Mouse (Mus musculus) heart, embryonic 14.5 days (tissue): ENCODE results near the gene Jak1. TPM values are rescaled to one million over a fixed set of nuclear protein-coding genes. Genes with fewer than 3 reads are reported as not detected.

Experiments used
- ATAC-seq: fragments of 200-750 bp; cut with Nextera tagmentation; 2 replicates; pipeline ENCODE4 v1.8.0; 2017; ENCODE audit warnings: low read depth, moderate TSS enrichment; ENCODE audit not compliant: insufficient number of reproducible peaks, insufficient read depth, low FRiP score
- H3K27ac ChIP-seq, 2 experiments: fragments of 200-500 bp in 1 of 2; fragments of 300-500 bp in 1 of 2; sonication (generic) in 1 of 2; replicated peaks in 1 of 2; 2 replicates each; pipeline ENCODE4 v1.5.1; 2012 to 2014; ENCODE audit warnings: low read depth in 2 of 2, low read length in 2 of 2, control low read depth in 1 of 2, mild to moderate bottlenecking in 1 of 2, mixed read lengths in 1 of 2; ENCODE audit not compliant: control insufficient read depth in 1 of 2, insufficient read depth in 1 of 2
- H3K27me3 ChIP-seq: fragments of 300-500 bp; sonication (generic); 2 replicates; pipeline ENCODE4 v1.6.1; 2014; ENCODE audit warnings: mild to moderate bottlenecking, low read length, control low read depth; ENCODE audit not compliant: control insufficient read depth, insufficient read depth
- H3K36me3 ChIP-seq: fragments of 300-500 bp; sonication (generic); 2 replicates; pipeline ENCODE4 v1.6.1; 2014; ENCODE audit warnings: mild to moderate bottlenecking, control low read depth, low read length, mixed read lengths; ENCODE audit not compliant: control insufficient read depth, insufficient read depth
- H3K4me1 ChIP-seq, 2 experiments: fragments of 200-500 bp in 1 of 2; fragments of 300-500 bp in 1 of 2; sonication (generic) in 1 of 2; 2 replicates each; pipeline ENCODE4 v1.6.1; 2012 to 2014; ENCODE audit warnings: low read length in 2 of 2, control low read depth in 1 of 2, mixed read lengths in 1 of 2; ENCODE audit not compliant: control insufficient read depth in 2 of 2, insufficient read depth in 2 of 2
- H3K4me2 ChIP-seq: fragments of 300-500 bp; sonication (generic); 2 replicates; pipeline ENCODE4 v1.6.1; 2014; ENCODE audit warnings: mild to moderate bottlenecking, low read length
- H3K4me3 ChIP-seq, 2 experiments: fragments of 200-500 bp in 1 of 2; fragments of 300-500 bp in 1 of 2; sonication (generic) in 1 of 2; 2 replicates each; pipeline ENCODE4 v1.5.1; 2012 to 2014; ENCODE audit warnings: low read length in 2 of 2, mild to moderate bottlenecking in 2 of 2, control low read depth in 1 of 2, low read depth in 1 of 2, moderate library complexity in 1 of 2; ENCODE audit not compliant: control insufficient read depth in 1 of 2, insufficient read depth in 1 of 2
- H3K9ac ChIP-seq: fragments of 300-500 bp; sonication (generic); 2 replicates; pipeline ENCODE4 v1.6.1; 2014; ENCODE audit warnings: mild to moderate bottlenecking, low read length
- H3K9me3 ChIP-seq: fragments of 300-500 bp; sonication (generic); 2 replicates; pipeline ENCODE4 v1.6.1; 2016; ENCODE audit warnings: low read length, control low read depth; ENCODE audit not compliant: control insufficient read depth
- WGBS: fragments of 180-500 bp; shearing (Covaris S2); extraction: QIAGEN DNeasy Blood & Tissue Kit; methylation state at CpG from one replicate; pipeline ENCODE4 v1.1.7; 2014; 5-methylcytosine and 5-hydroxymethylcytosine counted together
- polyA plus RNA-seq: library from polyadenylated mRNA; unstranded; fragments of >200 nt; fragmentation: Nextera tagmentation; extraction: Ambion mirVana; gene quantifications from 2 replicates; pipeline ENCODE4 v1.2.1, GENCODE M21; 2014

Gene Jak1
- polyA plus RNA-seq, 1 experiment from 2014 or later: 67.1 TPM

DNA sequence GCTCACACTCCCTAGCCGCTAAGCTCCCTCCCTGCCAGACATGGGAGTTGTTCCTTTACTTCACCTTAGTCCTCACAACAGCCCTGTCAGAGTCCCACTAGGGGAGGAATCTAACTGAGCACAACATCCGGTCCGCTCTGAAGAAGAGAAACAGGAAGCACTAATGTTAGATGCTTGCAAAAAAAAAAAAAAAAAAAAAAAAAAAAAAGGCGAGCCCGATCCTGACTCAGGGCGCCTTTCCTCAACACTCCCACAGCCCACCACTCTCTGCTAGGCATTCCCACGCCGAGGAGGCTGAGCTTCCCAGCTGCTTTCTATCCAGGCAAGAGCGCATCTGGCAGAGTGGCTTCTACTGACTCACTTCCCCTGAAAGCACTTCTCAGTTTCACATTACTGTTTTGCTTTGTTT, 82.5 kb downstream of the Jak1 start:
- Histone ChIP-seq H3K27me3 (no peaks in the 10 kb centered on the region), H3K9me3 (no peaks in the 10 kb centered on the region), H3K36me3 (peaks cover 59% of the 10 kb centered on the region), H3K4me3 (no peak overlapping the region), H3K4me1 (peaks cover 9 to 26% of the 10 kb centered on the region in 2 experiments), H3K4me2 (no peak overlapping the region), H3K9ac (no peak overlapping the region), H3K27ac (peak overlapping the region; percentile 57 to 66; a peak in 3 of 4 replicates)
- 46% methylated on average over 9 of the region's 9 CpGs for WGBS
- ATAC-seq: no peak

DNA sequence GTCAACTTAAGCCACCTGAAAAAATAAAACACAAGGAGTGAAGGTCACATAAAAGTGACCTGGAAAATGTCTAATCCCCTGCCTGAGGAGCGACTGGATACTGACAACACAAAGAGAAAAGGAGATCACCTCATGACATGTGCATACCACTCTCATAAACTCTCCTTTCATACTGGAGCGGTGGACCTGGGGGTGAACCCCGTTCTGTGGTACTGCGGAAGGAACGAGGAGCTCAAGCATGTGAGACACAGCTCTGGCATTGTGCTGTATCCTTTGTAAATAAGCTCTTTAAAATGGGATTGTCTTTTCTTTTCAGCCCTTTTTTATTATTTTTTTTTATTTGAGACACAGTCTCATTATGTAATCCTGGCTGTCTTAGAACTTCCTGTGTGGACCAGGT, 84.4 kb downstream of the Jak1 start:
- no peak for ATAC-seq
- no peak overlapping the region for H3K9ac ChIP-seq
- H3K4me1 ChIP-seq: peaks cover 14 to 32% of the 10 kb centered on the region in 2 experiments
- no peak overlapping the region for H3K4me2 ChIP-seq
- no peaks in the 10 kb centered on the region for H3K27me3 ChIP-seq
- peaks cover 51% of the 10 kb centered on the region for H3K36me3 ChIP-seq
- no peak overlapping the region for H3K27ac ChIP-seq
- WGBS: 54% methylated on average over 5 of the region's 5 CpGs
- no peaks in the 10 kb centered on the region for H3K9me3 ChIP-seq
- H3K4me3 ChIP-seq: no peak overlapping the region

DNA sequence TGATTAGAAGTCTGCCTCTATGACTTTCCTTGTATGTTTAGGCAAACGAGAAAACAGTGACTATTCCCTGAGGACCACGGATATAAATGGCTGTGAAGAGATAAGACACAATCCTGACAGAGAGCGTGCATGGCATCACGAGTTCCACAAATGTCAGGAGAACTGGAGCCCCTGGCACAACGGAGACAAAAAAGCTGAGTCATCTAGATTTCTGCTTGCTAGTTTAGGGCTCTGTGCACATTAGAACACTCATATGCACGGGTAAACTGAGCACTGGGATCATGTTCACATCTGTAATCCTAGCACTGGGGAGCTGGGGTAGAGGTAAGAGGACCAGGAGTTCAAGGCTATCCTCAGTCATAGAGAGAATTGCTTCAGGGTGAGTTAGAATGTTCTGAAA, 85.2 kb downstream of the Jak1 start:
- no peak overlapping the region for H3K4me2 ChIP-seq
- peaks cover 14 to 31% of the 10 kb centered on the region in 2 experiments for H3K4me1 ChIP-seq
- H3K36me3 ChIP-seq: peaks cover 54% of the 10 kb centered on the region
- no peak for ATAC-seq
- H3K9ac ChIP-seq: no peak overlapping the region
- H3K9me3 ChIP-seq: no peaks in the 10 kb centered on the region
- H3K27ac ChIP-seq: 0 out of 4 replicates have a peak overlapping the region, but pooled peaks of 1 of the 2 experiments have one; percentile 0
- H3K27me3 ChIP-seq: no peaks in the 10 kb centered on the region
- 13% methylated on average over 6 of the region's 6 CpGs for WGBS
- H3K4me3 ChIP-seq: no peak overlapping the region

DNA sequence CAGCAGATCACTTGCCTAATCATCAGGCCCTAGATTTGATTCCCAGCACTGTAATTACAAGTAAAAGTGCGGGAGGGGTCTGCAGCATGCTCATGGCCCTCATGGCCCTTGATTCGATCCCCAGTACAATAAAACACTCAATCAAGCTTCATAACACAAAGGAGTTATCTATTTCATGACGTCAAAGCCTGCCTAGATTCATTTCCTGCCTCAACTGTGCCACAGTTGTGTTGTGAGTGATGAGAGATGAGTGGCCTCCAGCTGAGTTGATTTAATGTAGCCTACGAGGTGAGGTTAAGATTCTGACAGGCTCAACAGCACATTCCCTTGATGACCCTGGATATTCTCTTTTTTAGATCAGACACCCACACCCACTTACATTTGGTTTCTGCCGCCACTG, 86.0 kb downstream of the Jak1 start:
- Histone ChIP-seq H3K9ac (no peak overlapping the region), H3K36me3 (peaks cover 55% of the 10 kb centered on the region), H3K4me3 (no peak overlapping the region), H3K9me3 (no peaks in the 10 kb centered on the region), H3K4me2 (no peak overlapping the region), H3K27ac (no peak overlapping the region), H3K27me3 (no peaks in the 10 kb centered on the region), H3K4me1 (peaks cover 14 to 31% of the 10 kb centered on the region in 2 experiments)
- 52% methylated on average over 5 of the region's 5 CpGs for WGBS
- no peak for ATAC-seq

DNA sequence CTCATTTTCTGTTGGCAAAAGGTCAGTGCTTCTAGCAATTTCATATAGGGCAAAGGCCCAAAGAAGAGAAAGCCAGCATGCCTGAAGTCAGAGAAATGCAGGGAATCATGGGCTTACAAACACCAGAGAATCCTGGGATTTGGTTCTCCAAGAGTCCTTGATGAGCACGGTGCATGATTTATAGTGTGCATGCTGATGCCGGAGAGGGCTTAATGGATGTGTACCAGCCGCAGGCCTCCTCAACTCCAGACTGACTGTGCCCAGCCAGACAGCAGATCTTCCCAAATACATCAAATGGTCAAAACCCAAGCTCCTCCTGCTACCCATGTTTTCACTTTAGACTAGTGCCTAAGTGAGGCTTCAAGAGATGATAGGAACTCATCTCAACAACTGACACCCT, 87.3 kb downstream of the Jak1 start:
- Histone ChIP-seq H3K36me3 (peaks cover 55% of the 10 kb centered on the region), H3K9ac (no peak overlapping the region), H3K4me3 (no peak overlapping the region), H3K27me3 (no peaks in the 10 kb centered on the region), H3K27ac (no peak overlapping the region), H3K4me2 (no peak overlapping the region), H3K4me1 (peaks cover 12 to 31% of the 10 kb centered on the region in 2 experiments), H3K9me3 (no peaks in the 10 kb centered on the region)
- ATAC-seq: no peak
- WGBS: 93% methylated on average over 3 of the region's 3 CpGs

DNA sequence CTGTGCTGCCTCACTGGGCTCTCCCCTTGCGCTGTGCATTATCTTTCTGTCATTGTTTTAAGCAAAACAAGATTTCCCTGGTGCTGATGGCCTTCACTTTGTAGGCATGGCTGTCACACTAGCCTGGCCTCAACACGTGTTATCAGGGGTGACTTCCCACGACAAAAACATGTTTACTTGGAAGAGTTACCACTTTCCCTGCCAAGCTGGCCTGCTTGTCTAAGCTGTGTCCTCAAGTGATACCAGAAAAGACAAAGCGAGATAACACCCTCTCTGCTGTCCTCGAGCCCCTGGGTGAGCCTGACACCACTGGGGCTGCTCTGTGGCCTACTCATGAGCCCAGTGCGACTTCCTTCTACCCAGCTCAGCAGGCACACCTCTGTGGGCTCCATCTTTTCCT, 89.0 kb downstream of the Jak1 start:
- WGBS: 11% methylated on average over 6 of the region's 6 CpGs
- ATAC-seq: no peak
- no peak overlapping the region for H3K4me3 ChIP-seq
- no peaks in the 10 kb centered on the region for H3K9me3 ChIP-seq
- H3K36me3 ChIP-seq: peaks cover 56% of the 10 kb centered on the region
- peak overlapping the region; percentile 18; the same call in 1 of the 2 replicates for H3K9ac ChIP-seq
- no peak overlapping the region for H3K4me2 ChIP-seq
- H3K4me1 ChIP-seq: peaks cover 12 to 29% of the 10 kb centered on the region in 2 experiments
- H3K27ac ChIP-seq: 0 out of 4 replicates have a peak overlapping the region, but pooled peaks of 1 of the 2 experiments have one; percentile 31
- no peaks in the 10 kb centered on the region for H3K27me3 ChIP-seq

DNA sequence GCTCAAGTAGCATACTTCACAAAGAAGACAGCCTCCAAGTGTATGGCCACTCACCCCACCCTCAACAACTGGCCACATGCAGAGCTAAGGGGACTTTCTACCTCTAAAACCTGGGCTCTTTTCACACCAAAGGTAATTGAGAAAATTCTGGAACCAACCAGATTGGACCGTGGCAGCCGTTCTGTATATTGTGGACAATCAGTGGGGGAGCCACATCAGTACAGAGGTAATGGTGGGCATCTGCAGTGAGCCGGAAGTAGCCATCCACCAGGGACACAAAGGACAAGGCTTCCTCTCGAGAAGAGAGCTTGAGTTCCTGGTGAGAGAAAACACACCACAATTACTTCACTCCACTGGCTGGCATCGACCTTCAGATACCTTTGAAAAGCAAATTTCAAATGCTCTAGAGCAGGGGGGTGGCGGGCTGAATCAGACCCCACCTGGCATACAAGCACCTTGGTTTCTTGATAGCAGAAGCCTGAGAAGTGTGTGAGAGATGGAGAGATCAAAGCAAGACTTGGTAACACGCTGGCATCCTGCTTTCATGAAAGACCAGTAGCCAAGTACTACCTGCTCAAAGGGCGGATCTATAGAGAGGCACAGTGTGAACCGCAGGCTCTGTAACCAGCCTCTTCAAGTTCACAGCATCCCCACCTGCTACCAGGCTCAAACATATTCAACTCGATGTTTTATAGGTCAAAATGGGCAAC, 90.0 kb downstream of the Jak1 start:
- Histone ChIP-seq H3K27me3 (no peaks in the 10 kb centered on the region), H3K9ac (no peak overlapping the region), H3K36me3 (peaks cover 61% of the 10 kb centered on the region), H3K27ac (no peak overlapping the region), H3K4me1 (peaks cover 7 to 19% of the 10 kb centered on the region in 2 experiments), H3K4me2 (no peak overlapping the region), H3K9me3 (no peaks in the 10 kb centered on the region), H3K4me3 (no peak overlapping the region)
- ATAC-seq: no peak
- WGBS: 84% methylated on average over 10 of the region's 10 CpGs

DNA sequence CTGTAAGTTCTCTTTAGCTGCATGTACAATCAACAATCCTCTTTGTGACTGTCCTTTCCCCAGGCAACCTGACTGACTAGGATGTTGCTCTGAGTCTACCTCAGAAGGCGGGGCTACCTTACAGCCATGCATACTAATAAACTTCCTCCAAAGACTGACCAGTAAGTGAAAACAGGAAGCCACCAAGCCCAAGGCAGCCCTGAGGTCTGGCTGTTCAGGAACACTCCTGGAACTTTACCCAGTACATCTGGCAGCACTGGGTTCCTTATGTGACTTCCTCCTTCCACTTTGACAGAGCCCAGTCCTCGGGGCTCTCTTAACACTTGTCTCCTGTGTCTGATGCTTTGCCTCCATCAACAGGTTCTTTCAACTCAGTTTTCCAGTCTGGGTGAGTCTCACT, 92.3 kb downstream of the Jak1 start:
- peaks cover 68% of the 10 kb centered on the region for H3K36me3 ChIP-seq
- no peak for ATAC-seq
- no peaks in the 10 kb centered on the region for H3K9me3 ChIP-seq
- no peaks in the 10 kb centered on the region for H3K27me3 ChIP-seq
- no peak overlapping the region for H3K4me2 ChIP-seq
- H3K9ac ChIP-seq: no peak overlapping the region
- WGBS: 61% methylated on average over 2 of the region's 2 CpGs
- H3K27ac ChIP-seq: no peak overlapping the region
- H3K4me3 ChIP-seq: no peak overlapping the region
- peaks cover 5 to 8% of the 10 kb centered on the region in 2 experiments; a peak in 3 of 4 replicates for H3K4me1 ChIP-seq
